Mouse (Mus musculus) layer of hippocampus, adult 9-11 months (tissue): ENCODE measurements around the gene Bloc1s5.

Experiments used
- DNase-seq: peaks from one replicate; pipeline ENCODE4 v3.0.0; 2022

Bloc1s5 gene

DNA sequence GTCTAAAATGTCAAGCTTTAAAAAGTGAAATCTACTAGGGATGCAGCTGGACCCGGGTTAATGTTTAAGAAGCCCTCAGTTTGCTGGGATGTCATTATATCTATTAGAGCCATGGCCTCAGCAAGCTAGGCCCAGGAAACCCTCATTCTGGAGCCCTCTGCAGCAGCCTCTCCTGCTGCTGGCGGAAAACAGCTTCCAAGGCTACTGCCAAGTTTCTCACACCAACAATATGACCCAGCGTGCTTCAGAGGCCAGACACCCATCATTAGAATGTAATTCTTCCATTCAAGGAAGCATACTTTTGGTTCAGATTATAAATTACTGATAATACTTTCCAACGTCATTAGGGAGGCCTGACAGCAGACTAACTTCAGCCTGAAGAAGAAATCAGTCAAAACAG, 18.0 kb downstream of the Bloc1s5 start:
- DNase-seq = no peak

DNA sequence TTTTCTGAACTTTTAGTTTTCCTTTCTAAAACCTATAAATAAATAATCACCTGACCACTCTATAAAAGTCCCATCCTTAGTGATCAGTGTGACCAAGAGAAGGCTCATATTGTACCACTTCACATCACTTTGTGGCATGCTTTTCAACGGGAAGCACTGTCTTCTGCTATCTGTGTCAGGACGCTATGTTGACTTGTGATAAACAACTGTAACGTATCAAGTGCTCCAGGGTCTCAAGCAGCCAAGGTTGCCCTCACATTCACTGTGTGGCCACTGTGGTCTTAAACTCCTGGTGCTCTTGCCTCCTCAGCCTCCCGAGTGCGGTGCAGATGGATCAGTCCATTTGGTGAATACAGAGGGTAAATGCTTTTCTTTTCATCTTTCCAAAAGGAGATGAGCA, 19.3 kb downstream of the Bloc1s5 start:
- DNase-seq = no peak

DNA sequence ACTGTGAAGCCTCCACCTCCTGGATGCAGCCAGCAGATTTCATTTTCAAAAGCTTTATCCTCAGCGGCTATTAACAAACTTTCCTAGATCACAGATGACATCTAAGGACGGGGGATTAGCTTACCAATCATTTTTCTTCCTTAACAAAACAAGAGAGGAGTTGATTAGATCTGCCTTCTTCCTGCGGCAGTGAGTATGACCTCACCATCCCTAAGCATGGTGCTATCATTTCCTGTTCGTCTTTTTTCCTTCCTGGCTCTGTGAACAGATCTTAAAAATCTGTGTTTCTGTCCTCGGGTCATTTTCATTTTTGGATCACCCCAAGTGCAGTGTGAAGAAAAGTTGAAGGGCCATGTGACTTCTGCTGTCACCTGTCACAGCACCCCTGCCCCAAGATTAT, 20.6 kb downstream of the Bloc1s5 start:
- DNase-seq = no peak

DNA sequence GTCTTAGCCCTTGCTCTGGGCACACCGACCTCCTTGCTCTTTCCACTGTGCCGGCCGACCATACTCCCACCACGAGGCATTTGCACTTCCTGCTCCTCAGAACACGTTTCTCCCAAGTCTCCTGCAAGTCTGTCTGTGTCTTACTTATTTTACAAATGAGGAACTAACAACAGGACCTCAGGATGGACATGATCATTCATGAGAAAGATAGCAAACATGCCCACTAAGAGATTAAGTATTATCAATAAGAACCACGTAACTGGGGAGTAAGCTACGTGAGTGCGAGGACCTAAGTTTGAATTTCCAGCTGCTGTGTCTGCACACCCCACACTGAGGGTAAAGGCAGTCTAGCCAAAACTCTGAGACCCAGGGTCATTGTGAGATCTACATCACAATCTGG, 21.3 kb downstream of the Bloc1s5 start:
- no peak for DNase-seq

DNA sequence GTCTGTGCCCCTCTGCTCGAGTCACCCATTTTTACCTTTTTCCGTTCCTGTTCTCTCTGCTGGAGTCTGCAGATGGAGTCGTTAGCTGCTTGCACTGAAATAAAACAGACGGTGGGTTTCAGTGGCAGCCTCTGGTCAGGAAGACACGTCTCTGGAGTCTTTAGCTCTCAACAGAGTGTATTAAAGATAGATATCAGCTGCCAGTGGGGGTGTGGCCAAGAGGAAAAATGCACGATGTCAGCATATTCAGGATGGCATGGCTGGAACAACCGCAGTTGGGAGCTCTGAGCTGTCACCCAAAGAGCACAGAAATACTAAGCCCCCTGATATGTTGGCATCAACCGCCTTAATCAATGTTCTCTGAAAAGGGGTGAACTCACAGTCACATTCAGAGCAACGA, 22.3 kb downstream of the Bloc1s5 start:
- DNase-seq = no peak

DNA sequence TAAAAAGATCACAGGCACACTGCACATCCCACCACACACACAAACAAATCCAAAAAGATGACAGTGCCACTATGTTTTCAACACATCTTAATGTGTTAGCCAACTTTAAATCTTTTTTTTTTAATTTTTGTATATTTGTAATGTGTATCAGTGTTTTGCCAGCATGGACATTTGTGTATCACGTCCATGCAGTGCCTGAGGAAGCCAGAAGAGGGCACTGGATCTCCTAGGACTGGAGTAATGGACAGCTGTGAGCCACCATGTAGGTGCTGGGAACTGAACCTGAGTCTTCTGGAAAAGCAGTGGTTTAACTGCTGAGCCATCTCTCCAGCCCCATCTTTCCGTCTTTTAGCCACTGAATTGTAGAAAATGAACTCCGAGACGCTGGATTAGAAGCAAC, 22.7 kb downstream of the Bloc1s5 start:
- no peak for DNase-seq

DNA sequence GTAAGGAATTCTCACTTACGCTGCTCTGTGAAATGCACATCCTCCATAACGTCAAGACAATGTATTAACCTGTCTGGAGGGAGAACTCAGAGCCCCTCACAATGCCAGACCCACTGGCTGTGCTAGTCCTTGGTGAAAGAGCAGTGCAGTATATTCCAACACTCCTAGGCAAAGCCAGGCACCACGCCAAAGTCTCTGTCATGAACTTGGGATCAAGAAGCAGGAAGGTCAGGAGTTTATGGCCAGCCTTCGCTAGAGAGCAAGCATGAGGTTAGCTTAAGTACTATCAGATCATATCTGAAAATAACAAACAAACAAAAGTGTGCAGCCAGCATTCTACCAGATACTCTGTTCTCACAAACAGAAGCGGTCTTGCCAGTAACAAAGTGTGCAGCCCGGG, 24.6 kb downstream of the Bloc1s5 start:
- no peak for DNase-seq

DNA sequence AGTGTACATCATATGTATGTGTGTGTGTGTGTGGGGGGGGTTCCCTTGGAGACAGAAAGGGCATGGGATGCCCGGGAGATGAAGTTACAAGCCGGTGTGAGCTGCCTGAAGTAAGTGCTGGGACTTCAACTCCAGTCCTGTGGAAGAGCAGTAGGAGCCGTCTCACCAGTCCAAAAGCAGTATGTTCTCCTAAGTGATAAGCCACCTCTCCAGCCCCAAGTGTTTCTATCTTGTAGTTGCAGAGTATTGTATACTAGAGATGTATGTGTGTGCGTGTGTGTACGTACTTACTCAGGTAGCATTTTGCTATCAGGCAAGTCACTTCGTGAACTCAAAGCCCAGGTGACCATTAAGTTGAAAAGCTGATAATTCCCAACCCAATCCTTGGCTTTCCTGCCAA, 27.8 kb downstream of the Bloc1s5 start:
- DNase-seq = no peak

DNA sequence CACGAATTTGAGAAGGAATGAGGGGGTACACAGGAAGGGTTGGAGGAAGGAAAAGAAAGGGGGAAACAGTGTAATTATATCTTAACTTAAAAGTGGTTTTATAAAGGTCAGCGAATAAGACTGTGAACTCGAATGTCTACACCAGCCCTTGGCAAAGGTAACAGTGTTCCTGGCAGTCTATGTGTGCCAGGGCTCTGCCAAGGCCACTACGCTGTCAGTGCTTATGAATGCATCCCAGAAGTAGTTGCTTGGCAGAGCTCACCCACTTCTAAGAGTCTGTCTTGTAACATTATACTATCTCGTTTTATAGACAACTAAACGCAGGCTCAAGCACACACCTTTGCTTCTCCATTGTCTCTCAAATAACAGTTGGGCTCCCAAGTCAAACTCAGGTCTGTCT, 29.6 kb downstream of the Bloc1s5 start:
- DNase-seq = no peak

DNA sequence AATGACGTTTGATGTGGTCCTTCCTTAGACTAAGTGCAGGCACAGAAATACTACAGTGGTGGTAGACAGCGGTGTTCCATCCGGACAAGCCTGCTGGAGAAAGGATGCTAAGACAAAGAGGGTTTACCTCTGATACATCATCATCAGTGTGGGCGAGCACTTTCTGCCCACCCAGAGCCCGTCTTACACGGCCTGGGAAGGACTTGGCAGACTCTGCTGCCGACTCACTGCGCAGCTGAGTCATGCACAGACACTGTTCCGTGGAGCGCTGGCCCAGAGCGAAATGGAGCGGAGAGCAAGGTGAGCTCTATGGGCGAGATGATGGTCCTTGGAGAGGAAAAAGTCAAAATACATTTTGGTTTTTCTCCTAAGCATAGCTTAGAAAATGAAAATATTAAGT, 31.9 kb downstream of the Bloc1s5 start:
- peak; percentile 40 for DNase-seq

DNA sequence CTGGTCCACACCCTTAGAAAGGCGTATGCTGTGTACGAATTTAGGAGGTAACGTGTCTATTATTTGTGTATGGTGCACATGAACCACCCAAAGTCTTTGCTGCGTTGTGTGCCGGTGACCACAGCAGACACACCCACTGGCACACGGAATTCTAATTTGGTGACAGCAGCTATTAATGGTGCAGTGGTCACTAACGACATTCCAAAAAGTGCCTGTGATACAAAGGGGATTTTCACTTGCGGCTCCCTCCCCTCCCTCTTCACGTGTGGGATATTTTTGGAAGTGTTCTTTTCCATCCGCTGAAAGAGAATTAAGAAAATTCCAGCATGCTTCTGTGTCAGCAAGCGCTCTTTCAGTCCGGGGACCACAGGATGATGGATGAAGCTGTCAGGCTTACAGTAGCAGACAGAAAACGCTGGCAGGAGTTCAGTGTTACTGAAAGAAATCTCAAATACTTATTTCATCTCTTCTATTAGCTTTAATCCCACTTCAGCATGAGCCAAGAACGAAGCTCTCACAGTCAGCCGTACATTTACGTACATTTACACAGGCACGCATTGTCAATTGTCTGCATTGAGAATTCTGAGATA, 32.6 kb downstream of the Bloc1s5 start:
- no peak for DNase-seq

DNA sequence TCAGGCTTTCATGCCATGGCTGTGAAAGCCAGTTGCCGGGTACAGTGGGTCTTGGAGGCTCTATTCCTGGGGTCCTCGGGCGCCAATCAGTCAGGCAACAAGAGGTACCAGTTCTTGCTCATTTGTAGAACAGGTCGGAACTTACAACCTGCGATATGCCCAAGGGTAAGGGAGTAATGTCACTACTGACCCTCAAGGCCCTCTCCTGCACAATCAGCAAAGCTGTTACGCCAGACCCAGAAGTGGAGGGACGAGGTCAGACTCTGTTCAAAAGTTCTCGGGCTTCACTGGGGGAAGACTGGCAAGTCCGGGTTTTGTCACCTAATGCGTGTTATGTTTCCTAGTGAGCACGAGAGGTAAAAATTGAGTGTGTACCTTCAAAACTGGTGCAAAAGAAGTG, 34.1 kb downstream of the Bloc1s5 start:
- DNase-seq = no peak

DNA sequence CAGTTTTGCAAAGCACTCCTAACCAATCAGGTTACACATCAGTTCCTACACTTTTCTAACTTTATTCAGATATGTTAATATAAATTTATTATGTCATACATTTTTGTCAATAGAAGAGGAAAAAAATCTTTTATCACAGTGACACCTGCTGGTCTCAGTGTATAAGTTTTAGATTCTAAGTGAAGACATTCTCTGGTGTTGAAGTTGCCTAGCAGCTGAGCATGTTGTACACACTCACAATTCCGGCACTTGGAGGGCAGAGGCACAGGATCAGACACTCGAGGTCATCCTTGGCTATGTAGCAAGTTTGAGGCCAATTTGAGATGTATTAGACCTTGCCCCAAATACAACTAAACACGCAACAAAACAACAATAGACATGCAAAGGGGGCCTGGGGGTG, 37.8 kb downstream of the Bloc1s5 start:
- DNase-seq = no peak

DNA sequence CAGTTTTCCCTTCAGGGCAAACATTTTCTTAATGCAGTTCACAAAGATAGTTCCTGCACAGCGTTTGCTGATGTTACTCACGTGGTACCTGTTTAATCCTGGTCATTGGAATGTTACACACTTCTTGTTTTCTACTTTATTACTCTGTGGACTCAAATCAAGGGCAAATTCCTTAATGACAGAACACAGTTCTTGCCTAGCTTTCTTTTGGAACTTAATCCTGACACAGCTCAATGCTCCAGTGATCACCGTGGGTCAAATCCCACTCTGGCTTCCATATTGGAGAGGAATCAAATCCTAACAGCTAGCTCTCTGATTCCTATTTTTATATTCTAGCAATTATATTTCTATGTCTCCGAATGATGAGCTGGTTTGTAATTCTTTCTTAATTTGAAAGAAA, 38.4 kb downstream of the Bloc1s5 start:
- DNase-seq = no peak

DNA sequence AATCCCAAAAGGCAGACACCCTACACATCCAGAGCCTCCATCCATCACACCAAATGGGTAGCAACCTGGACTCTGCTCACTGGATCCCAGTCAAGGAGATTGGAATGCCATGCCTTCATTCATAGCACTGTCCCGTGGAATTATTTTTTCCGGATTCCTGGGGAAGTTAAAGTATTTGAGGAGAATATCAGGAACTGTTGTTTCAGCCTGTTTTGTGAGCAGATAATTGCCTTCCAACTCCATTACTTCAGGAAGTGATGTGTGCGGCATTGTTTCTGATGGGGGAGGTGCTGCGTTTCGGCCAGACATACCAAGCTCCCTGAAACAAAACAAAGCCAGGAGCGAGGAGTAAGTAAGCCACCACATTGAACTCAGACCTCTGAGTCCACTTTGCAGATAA, 41.8 kb downstream of the Bloc1s5 start:
- no peak for DNase-seq

DNA sequence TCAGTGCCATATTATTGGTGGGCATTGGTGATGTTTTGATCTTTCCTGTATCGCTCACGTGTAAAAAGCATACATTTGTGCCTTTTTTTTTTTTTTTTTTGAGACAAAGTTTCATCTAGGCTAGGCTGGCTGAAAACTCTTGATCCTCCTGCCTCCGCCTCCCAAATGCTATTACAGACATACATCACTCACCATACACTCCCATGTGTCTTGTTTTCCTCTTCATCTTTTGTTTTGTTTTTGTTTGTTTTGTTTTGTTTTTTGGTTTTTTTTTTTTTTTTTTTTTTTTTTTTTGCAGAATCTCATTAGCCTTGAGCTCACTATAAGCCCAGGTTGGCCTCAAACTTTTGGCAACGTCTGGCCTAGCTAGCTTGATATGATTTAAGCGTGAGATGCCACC, 47.6 kb downstream of the Bloc1s5 start:
- DNase-seq = no peak

DNA sequence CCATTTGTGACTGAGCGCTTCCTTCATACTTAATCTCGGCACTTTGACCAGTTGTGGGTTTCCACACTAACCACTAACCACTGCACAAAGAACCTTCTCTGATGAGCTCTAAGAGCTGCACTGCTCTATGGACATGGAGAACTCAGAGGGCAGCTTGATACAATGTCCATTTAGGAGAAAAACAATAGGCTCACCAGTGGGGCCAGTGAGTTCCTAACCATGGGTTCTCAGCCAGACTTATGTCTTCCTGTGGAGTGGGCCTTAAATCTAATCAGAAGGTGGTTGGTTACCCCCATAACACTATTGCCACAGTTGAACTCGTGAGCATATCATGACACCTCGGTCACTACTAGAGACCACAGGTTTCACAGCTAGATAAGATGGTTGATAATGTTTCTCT, 48.5 kb downstream of the Bloc1s5 start:
- DNase-seq = no peak

DNA sequence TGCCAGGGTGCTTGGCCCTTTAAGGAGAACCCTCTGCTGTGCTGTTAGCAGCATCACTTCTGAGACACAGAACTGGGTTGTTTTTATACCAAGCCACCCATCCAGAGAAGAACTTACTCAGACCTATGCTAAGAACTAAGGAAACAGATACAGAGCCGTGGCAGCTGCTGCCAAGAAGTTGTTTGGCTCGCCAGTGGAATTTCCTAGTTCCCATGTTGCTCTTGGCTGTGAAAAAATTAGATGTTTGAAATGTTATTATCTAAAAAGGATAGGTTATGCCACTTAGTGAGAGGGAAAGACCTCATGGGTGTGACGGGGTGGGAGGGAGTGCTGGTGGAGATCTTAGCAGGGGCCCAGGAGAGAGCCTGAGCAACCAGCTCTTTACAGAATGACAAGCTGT, 52.1 kb downstream of the Bloc1s5 start:
- no peak for DNase-seq

DNA sequence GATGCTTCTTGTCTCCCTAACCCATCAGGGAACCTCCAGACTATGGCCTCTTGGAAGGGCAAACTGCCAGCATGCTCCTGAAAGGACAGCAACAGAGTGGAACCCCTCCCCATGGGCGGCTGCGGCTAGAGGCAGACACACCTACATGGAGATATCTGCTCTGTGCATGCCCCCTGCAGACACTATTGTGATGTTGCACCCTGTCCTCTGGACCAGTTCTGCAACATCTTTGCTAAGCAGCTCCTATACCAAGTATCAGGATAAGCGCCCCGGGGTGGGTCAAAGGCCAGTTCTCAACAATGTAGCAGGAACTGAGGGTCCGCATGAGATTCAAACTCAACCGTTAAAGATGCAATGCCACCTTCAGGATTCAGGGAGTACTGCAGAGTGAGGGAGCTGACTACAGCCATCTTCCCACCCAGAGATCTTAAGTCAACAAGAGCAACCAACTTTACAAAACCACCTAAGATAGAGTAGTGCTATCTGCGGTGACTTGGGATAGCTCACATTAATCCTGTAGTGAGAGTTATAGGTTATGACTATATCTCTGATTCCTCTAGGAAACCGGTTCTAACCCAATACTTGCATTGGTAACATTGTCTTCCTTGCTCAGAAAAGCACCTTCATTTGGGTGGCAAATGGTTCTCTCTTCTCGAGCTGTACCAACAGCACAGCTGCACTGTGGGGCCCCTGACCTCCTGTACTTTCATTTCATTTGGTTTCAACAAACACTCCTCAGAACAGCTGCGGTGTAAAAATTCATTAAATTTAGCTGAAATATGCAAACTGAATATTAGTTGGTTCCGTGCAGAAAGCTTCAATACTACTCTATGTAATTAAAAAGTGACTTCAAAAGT, 54.1 kb downstream of the Bloc1s5 start:
- peak; percentile 25 for DNase-seq

DNA sequence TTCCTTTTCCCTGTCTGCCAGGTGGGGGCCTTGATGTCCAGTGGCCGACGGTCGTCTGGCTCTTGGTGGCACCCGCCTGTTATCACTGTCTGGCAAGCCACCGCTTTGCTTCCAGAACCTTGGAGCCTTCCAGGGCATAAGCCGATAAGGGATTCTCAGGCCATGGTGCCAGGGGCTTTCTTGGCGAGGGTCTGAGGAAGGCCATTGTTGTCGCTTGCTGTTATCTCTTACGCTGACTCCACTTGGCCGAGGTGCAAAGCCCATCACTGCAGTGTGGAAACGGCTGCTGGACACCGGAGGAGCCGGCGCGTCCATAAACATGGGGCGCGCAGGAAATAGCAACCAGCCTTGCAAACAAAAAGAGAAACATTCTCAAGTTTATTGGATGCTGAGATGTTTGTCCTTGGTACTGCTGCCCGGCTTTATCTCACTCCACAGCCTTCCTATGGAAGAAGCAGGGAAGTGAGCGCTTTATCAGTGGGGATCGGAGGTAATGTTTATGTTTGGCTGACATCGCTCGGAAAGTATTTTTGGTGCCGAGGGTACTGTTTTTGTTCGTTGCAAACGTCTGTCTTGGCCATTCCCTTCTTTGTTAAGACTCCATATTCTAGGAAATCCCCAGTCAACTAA, 54.8 kb downstream of the Bloc1s5 start:
- no peak for DNase-seq

DNA sequence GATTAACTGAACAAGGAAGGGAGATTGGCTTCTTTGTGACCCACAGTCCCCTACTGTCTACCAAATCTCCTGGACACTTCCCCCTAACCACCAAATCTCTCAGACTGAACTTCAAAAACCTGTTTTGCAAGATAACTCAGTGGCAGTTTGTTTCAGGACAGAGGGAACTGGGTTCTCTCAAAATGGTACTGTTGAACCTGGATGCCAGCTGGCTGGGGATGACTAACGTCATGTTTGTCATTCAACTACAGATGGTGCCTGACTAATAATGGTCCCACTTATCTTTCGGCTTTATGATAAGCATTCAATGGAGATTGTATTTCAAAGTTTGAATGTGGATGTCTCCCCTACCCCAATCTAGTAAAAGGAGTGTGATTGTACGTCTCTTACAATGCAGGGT, 60.2 kb downstream of the Bloc1s5 start:
- peak; percentile 68 for DNase-seq

DNA sequence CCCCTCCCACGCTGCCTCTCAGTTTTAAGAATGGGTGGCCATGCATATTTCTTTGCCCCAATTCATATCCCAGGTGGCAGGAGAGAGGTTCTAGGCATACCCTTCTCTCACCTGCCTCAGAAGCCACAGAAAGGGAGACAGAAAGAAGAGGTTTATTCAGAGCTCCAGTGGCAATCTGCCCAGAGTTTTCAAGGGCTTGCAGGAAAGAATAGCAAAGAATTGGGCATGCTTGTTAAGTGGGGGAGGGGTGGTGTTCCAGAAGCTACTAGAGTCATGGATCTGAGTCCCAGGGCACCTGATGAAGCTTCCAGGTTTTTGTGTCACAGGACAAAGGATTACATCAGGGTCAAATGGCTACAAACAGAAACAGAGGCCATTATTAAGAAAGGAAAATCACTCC, 61.6 kb downstream of the Bloc1s5 start:
- DNase-seq = no peak

DNA sequence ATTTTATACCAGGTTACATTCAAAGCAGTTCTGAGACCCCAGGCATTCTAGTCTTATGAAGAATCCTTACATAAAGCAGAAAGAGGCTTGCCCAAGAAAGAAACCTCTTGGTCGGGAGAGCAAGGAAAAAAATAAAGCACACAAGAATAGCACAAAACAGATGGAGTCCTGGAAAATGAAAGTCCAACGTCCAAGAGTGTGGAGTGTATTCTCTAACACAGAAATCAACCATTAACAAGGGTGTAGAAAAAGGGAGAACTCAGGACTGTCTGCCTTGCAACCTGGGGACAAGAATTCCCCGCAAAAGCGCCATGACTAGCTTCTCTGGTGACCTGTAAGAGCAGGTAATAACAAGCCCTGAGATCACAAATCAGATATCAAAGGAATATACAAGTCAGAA, 69.7 kb downstream of the Bloc1s5 start:
- DNase-seq = no peak

DNA sequence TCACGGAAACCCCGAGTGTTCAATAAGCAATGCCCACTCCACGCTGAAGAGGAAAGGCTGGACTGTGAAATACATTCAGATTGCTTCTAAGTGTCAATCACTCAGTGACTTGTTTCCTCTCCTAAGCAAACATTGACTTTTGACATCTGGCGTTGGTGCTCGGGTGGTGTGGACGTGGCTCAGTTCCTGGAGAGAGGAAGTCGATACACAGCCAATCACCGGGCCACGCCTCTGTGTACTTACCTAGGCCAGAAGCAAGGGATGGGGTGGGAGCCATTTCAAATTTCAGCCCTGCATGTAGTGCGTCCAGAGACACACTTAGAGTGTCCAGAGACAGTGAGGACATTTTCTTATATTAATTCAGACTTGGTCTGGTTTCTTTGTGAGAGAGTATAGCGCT, 80.3 kb downstream of the Bloc1s5 start:
- DNase-seq = no peak

DNA sequence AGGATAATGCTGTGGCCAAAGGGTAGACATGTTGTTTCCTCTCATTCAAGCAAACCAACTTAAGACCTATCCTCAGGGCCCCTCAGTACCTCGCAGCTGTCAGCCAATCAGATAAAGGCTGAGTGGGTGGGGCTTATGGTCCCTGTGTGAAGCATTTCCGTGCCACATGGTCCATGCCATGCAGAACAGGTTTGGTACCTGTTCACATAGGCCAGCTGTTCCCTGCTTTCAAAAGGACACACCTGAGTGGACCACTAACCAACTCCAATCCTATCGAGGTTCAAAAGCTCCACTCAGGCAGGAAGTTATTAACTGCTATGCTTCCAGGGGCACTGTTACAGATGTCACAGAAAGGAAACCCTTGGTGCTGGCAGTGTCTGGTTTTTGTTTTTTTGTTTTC, 80.7 kb downstream of the Bloc1s5 start:
- DNase-seq = no peak
